Mouse (Mus musculus) mature B cell (primary cell): ENCODE data around the gene Zbtb25.

Source experiments
- in situ Hi-C: fragments of 300-500 bp; cut with MboI; formaldehyde crosslinking; loops from 2 replicates; pipeline ENCODE4 v1.14.3; 2019

Gene Zbtb25

DNA sequence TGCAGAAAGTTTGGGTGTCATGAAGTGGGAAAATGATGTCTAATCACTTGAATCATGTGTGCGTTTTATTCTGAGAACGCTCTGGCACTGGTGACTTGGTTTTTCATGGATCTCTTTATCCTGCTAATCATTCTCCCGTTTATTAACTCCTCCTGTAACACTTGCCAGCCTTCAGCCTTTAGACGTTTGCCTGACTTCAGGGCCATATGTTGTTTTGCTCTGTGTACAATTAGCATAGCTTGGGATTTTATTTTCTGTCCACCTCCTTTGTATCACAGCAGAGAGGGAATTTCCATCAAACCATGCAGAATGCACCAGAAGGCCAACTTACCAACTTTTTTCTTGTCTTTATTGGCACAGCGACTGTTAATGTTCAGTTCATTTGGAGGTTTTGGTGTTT is 71.6 kb downstream of the Zbtb25 start:
- in situ Hi-C loops, result no loop called here
